Mouse (Mus musculus) ES-Bruce4 (cell line): ENCODE data around the gene Bcl2l12.

ENCODE experiments used
- CTCF ChIP-seq: IDR thresholded peaks from one replicate; pipeline ENCODE4 v1.8.1; 2011; ENCODE audit warnings: low read depth, low read length
- POLR2A ChIP-seq: IDR thresholded peaks from one replicate; pipeline ENCODE4 v1.8.1; 2011; ENCODE audit warnings: low read length; ENCODE audit not compliant: insufficient read depth

GRCm38 (mm10) chr7:45000539-45001114 lies 2.1 kb upstream of the Bcl2l12 start:
- TF ChIP-seq CTCF: no peak
- TF ChIP-seq POLR2A: no peak
